Mouse (Mus musculus): ENCODE data around the gene Mob1b. TPM values are rescaled to one million over a fixed set of nuclear protein-coding genes. Genes with fewer than 3 reads are reported as not detected.
"Not testable (repeated sequence)": the region's sequence is repeated elsewhere in the genome, so short reads cannot be mapped to it uniquely, and the experiment has no call there.

The Mob1b gene
- polyA plus RNA-seq, 1 experiment = 6.7 TPM

DNA sequence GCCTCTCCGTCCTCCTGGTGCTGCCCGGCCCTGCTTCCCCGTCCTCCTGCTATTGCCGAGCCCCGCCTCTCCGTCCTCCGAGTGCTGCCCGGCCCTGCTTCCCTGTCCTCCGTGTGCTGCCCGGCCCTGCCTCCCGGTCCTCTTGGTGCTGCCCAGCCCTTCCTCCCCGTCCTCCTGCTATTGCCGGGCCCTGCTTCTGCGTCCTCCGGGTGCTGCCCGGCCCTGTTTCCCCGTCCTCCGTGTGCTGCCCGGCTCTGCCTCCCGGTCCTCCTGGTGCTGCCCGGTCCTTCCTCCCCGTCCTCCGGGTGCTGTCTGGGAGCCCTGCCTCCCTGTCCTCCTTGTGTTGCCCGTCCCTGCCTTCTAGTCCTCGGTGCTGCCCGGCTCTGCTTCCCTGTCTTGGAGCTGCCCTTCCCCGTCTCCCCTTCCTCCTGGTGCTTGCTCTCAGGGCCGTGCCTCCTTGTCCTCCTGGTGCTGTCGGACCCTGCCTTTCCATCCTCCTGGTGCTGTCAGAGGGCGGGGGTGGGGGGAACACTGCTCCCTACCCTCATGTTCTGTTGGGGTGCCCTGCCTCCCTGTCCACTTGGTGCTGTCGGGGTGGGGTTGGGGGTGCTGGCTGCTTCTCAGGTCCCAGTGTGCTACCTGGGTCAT, 1.0 kb downstream of the Mob1b start:
- Histone ChIP-seq H3K27me3 (replicated peaks; ENCODE audit: control insufficient read depth, insufficient read depth, low read length) (no peaks in the 10 kb centered on the region), H3K27ac (ENCODE audit: insufficient read depth, low read depth, low read length) (peak overlapping the region; percentile 73), H3K36me3 (ENCODE audit: control insufficient read depth, insufficient read depth, low read length) (no peaks in the 10 kb centered on the region), H3K4me3 (ENCODE audit: insufficient read depth, low read depth, low read length) (peak overlapping the region; percentile 92), H3K4me1 (ENCODE audit: control insufficient read depth, insufficient read depth, low read length) (peaks cover 15% of the 10 kb centered on the region; the same call in 1 of the 2 replicates)
- TF ChIP-seq CTCF (conservative IDR thresholded peaks at IDR 0.05; ENCODE audit: insufficient read depth, insufficient read length, low read depth, low read length) (no peak), POLR2A (IDR thresholded peaks at IDR 0.05; ENCODE audit: low read depth, low read length) (no peak)
- DNase-seq = peak; percentile 50
- WGBS = 2% methylated on average over 31 of the region's 31 CpGs

DNA sequence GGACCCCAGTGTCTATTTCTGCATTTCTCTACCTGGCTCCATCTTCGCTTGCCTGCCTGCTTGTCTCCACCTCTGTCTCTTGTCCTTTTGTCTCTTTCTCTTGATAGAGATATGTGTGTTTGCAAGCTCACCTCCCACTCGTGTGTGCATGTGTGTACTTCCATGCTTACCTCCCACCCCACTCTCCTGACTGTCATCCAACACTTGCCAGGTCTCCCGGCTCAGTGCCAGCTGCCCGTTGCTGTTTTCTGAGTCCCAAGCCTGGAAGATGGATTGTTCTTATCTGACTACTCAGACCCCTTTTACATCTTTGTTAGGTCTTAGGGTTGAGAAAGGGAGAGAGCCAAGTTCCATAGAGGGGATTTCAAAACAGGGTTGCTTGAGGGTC, 1.6 kb downstream of the Mob1b start:
- peak; percentile 51 for DNase-seq
- 18% methylated on average over 4 of the region's 4 CpGs for WGBS
- Histone ChIP-seq H3K4me3 (ENCODE audit: insufficient read depth, low read depth, low read length) (peak overlapping the region; percentile 92), H3K27ac (ENCODE audit: insufficient read depth, low read depth, low read length) (no peak overlapping the region), H3K27me3 (replicated peaks; ENCODE audit: control insufficient read depth, insufficient read depth, low read length) (no peaks in the 10 kb centered on the region), H3K36me3 (ENCODE audit: control insufficient read depth, insufficient read depth, low read length) (no peaks in the 10 kb centered on the region), H3K4me1 (ENCODE audit: control insufficient read depth, insufficient read depth, low read length) (peaks cover 15% of the 10 kb centered on the region; the same call in 1 of the 2 replicates)
- TF ChIP-seq CTCF (conservative IDR thresholded peaks at IDR 0.05; ENCODE audit: insufficient read depth, insufficient read length, low read depth, low read length) (no peak), POLR2A (IDR thresholded peaks at IDR 0.05; ENCODE audit: low read depth, low read length) (no peak)

- 53% methylated on average over 3 of the region's 3 CpGs for WGBS
These were observed 3.4 kb downstream of the Mob1b start for GRCm38 (mm10) chr5:88724030-88724429.

DNA sequence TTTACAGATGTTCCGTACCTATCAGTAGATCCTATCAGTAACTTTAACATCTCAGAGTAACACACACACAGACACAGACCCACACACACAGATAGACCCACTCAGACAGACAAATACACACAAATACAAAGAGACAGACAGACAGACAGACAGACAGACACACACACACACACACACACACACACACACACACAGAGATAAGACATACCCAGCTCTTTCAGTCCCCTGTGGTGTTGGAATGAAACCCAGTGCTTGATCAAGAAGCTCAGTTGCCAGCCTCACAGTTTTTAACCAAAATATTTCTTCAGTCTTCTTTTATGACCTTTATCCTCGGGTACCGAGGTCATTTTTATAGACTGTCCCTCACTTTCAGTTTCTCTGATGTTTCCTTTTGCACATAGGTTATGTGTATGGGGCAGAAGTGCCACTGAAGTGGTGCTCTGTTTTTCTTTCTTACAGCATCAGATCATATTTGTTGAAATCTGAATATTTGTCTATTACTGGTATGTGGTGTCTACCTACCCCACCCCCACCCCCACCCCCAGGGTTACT, 7.0 kb downstream of the Mob1b start:
- Histone ChIP-seq H3K27me3 (replicated peaks; ENCODE audit: control insufficient read depth, insufficient read depth, low read length) (no peaks in the 10 kb centered on the region), H3K4me1 (ENCODE audit: control insufficient read depth, insufficient read depth, low read length) (peaks cover 6% of the 10 kb centered on the region; the same call in 1 of the 2 replicates), H3K36me3 (ENCODE audit: control insufficient read depth, insufficient read depth, low read length) (no peaks in the 10 kb centered on the region), H3K4me3 (ENCODE audit: insufficient read depth, low read depth, low read length) (no peak overlapping the region), H3K27ac (ENCODE audit: insufficient read depth, low read depth, low read length) (peak overlapping the region; percentile 68)
- DNase-seq = peak; percentile 50
- no peak for TF ChIP-seq CTCF (conservative IDR thresholded peaks at IDR 0.05; ENCODE audit: insufficient read depth, insufficient read length, low read depth, low read length)
- no peak for TF ChIP-seq POLR2A (IDR thresholded peaks at IDR 0.05; ENCODE audit: low read depth, low read length)
- 37% methylated on average over 3 of the region's 3 CpGs for WGBS

More at GRCm38 (mm10) chr5:88724030-88724429, 3.4 kb downstream of the Mob1b start:
- H3K4me3 ChIP-seq (ENCODE audit: insufficient read depth, low read depth, low read length) = no peak overlapping the region
- no peak for DNase-seq
- H3K36me3 ChIP-seq (ENCODE audit: control insufficient read depth, insufficient read depth, low read length) = no peaks in the 10 kb centered on the region
- no peak overlapping the region for H3K27ac ChIP-seq (ENCODE audit: insufficient read depth, low read depth, low read length)
- H3K4me1 ChIP-seq (ENCODE audit: control insufficient read depth, insufficient read depth, low read length) = peaks cover 18% of the 10 kb centered on the region; the same call in 1 of the 2 replicates
- no peak for TF ChIP-seq CTCF (conservative IDR thresholded peaks at IDR 0.05; ENCODE audit: insufficient read depth, insufficient read length, low read depth, low read length)
- TF ChIP-seq POLR2A (IDR thresholded peaks at IDR 0.05; ENCODE audit: low read depth, low read length) = no peak
- no peaks in the 10 kb centered on the region for H3K27me3 ChIP-seq (replicated peaks; ENCODE audit: control insufficient read depth, insufficient read depth, low read length)

- no peaks in the 10 kb centered on the region for H3K36me3 ChIP-seq (ENCODE audit: control insufficient read depth, insufficient read depth, low read length)
- H3K4me1 ChIP-seq (ENCODE audit: control insufficient read depth, insufficient read depth, low read length) = no peaks in the 10 kb centered on the region; the same call in 1 of the 2 replicates
- peak; percentile 29 for DNase-seq
- no peak overlapping the region for H3K4me3 ChIP-seq (ENCODE audit: insufficient read depth, low read depth, low read length)
- 79% methylated on average over 2 of the region's 2 CpGs for WGBS
- TF ChIP-seq POLR2A (IDR thresholded peaks at IDR 0.05; ENCODE audit: low read depth, low read length) = no peak
- TF ChIP-seq CTCF (conservative IDR thresholded peaks at IDR 0.05; ENCODE audit: insufficient read depth, insufficient read length, low read depth, low read length) = peak; percentile 40
- no peaks in the 10 kb centered on the region for H3K27me3 ChIP-seq (replicated peaks; ENCODE audit: control insufficient read depth, insufficient read depth, low read length)
- H3K27ac ChIP-seq (ENCODE audit: insufficient read depth, low read depth, low read length) = no peak overlapping the region
These were observed 14.1 kb downstream of the Mob1b start for GRCm38 (mm10) chr5:88734786-88735185.

DNA sequence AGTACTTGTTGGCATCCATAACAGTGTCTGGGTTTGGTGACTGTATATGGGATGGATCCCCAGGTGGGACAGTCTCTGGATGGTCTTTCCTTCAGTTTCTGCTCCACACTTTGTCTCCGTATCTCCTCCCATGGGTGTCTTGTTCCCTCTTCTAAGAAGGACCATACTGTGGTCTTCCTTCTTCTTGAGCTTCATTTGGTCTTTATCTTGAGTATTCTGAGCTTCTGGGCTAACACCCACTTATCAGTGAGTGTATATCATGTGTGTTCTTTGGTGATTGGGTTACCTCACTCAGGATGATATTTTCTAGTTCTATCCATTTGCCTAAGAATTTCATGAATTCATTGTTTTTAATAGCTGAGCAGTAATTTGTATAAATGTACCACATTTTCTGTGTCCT, 20.4 kb downstream of the Mob1b start:
- H3K4me3 ChIP-seq (ENCODE audit: insufficient read depth, low read depth, low read length); H3K27ac ChIP-seq (ENCODE audit: insufficient read depth, low read depth, low read length); H3K36me3 ChIP-seq (ENCODE audit: control insufficient read depth, insufficient read depth, low read length); H3K27me3 ChIP-seq (replicated peaks; ENCODE audit: control insufficient read depth, insufficient read depth, low read length); H3K4me1 ChIP-seq (ENCODE audit: control insufficient read depth, insufficient read depth, low read length); DNase-seq: not testable (repeated sequence)
- 100% methylated on average over 1 of the region's 1 CpGs for WGBS

GRCm38 (mm10) chr5:88747774-88748173, 27.1 kb downstream of the Mob1b start:
- H3K36me3 ChIP-seq (ENCODE audit: control insufficient read depth, insufficient read depth, low read length) = no peaks in the 10 kb centered on the region
- H3K4me3 ChIP-seq (ENCODE audit: insufficient read depth, low read depth, low read length) = no peak overlapping the region
- no peaks in the 10 kb centered on the region for H3K27me3 ChIP-seq (replicated peaks; ENCODE audit: control insufficient read depth, insufficient read depth, low read length)
- H3K27ac ChIP-seq (ENCODE audit: insufficient read depth, low read depth, low read length) = no peak overlapping the region
- WGBS = 73% methylated on average over 1 of the region's 1 CpGs
- TF ChIP-seq POLR2A (IDR thresholded peaks at IDR 0.05; ENCODE audit: low read depth, low read length) (no peak), CTCF (conservative IDR thresholded peaks at IDR 0.05; ENCODE audit: insufficient read depth, insufficient read length, low read depth, low read length) (no peak)
- no peaks in the 10 kb centered on the region for H3K4me1 ChIP-seq (ENCODE audit: control insufficient read depth, insufficient read depth, low read length)
- DNase-seq = no peak

All from kidney, adult 2 months (tissue).